Mouse (Mus musculus): Measurements from ENCODE around the gene Nog. TPM values are rescaled to one million over a fixed set of nuclear protein-coding genes. Genes with fewer than 3 reads are reported as not detected.

Nog gene
- total RNA-seq, 2 experiments from 2014 or later, result 9.6 to 12.7 TPM

DNA sequence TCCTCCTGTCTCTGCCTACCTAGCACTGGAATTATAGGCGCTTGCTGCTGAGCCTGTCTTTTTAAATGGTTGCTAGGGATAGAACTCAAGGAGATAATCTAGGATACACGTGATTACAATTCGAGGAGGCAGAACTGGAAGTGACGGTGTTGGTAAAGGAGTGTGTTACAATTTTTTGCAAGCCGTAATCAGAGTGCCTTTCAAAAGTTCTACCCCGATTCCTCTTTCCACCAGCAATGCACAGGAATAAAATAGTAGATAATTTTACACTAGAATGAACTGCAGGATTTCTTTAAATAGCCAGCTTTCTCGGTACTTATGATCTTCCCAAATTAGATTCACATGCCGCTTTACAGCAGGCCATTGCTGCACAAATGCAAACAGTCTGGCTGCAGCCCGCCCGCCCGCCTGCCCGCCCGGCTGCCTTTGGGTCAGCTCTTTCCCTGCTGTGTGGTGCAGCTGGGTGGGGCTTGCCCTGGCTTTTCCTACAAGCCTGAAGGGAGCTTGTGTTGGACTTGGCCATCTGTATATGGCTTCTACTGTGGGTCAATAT lies 32.2 kb downstream of the Nog start:
- DNase-seq (ENCODE audit: low spot score in 2 of 2), result no peak

DNA sequence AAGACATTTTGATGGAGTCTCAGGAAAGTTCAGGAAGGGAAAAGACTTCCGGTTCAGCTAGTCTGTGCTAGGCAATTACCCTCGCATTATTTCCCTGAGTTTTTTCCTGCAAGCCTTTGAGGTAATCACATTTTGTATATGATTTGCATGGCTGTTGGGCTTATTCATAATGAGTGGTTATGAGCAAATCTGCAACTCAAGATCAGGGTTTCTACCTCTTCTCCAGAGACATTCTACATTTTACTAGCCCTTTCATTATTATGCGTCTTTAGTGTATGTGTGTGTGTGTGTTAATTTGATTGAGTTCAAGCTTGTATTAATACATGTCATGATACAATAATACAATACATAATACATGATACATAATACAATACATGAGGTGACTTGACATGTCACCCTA lies 34.6 kb downstream of the Nog start:
- no peak for DNase-seq (ENCODE audit: low spot score in 2 of 2)

GRCm38 (mm10) chr11:89265080-89265479 lies 37.1 kb downstream of the Nog start:
- DNase-seq (ENCODE audit: low spot score in 2 of 2), result no peak

- DNase-seq (ENCODE audit: low spot score in 2 of 2), result no peak
These were observed 42.7 kb downstream of the Nog start for GRCm38 (mm10) chr11:89259338-89259915.

GRCm38 (mm10) chr11:89257893-89258292 lies 44.2 kb downstream of the Nog start:
- no peak for DNase-seq (ENCODE audit: low spot score in 2 of 2)

GRCm38 (mm10) chr11:89253973-89254372 lies 48.2 kb downstream of the Nog start:
- DNase-seq (ENCODE audit: low spot score in 2 of 2), result no peak

Other genes with a start within 250 kb of the Nog start
- 10 to 100 TPM; 46.7 to 48.0 TPM for gene Dgke, start 235.5 kb downstream of the Nog start, total RNA-seq (2021)
- gene Gm525, start 228.5 kb downstream of the Nog start, total RNA-seq (2021), result not detected

Data from layer of hippocampus, adult 18-20 months (tissue).